ENCODE assay signal across 16 mouse cellular contexts in the genomic region with DNA sequence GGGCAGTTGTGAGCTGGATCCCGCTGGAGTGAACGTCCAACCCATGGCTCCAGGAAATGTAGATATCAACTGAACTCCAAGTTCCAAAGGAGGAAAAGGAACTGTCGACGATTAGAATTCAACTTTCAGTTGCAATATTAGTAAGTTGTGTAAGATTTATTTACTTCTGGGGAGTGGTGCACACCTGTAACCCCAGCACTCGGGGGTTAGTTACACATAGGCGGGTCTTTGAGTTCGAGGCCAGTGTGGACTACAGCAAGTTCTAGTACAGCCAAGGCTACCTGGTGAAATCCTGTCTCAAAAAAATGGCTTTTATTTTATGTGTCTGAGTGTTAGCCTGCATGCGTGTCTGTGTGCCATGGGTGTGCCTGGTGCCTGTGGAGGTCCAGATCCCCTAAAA.
"Had no signal": no experiment of that assay in that cellular context is flagged by ENCODE, and none has a peak within 500 bp of the region (broad histone marks: within the 10 kb centered on the region; RNA-seq: fewer than 3 reads in every experiment).

No protein-coding gene starts in this region.

- H3K27ac ChIP-seq: liver, embryonic 13.5 days; liver, embryonic 15.5 days; midbrain, embryonic 10.5 days; midbrain, embryonic 13.5 days; midbrain, embryonic 15.5 days; neural tube, embryonic 12.5 days; stomach, embryonic 15.5 days had no signal

- H3K9me3 ChIP-seq: liver, embryonic 13.5 days; liver, embryonic 15.5 days; midbrain, embryonic 10.5 days; midbrain, embryonic 15.5 days; stomach, embryonic 15.5 days had no signal

- H3K27me3 ChIP-seq: liver, embryonic 15.5 days; midbrain, embryonic 13.5 days; midbrain, embryonic 15.5 days; neural tube, embryonic 12.5 days; stomach, embryonic 15.5 days had no signal

- DNase-seq: liver, embryonic 13.5 days; lung, adult 18-20 months; lung, embryonic 14.5 days; lung, postnatal 10 days; lung, postnatal 4 days; right cerebral cortex, postnatal 14 days; spleen, adult 18-20 months; thymus, adult 2 months; thymus, postnatal 25 days; thymus, postnatal 4 days had no signal

- H3K36me3 ChIP-seq: liver, embryonic 15.5 days had no signal

- H3K4me2 ChIP-seq: liver, embryonic 13.5 days; liver, embryonic 15.5 days; lung, embryonic 14.5 days; midbrain, embryonic 13.5 days; midbrain, embryonic 15.5 days; neural tube, embryonic 12.5 days; stomach, embryonic 15.5 days had no signal

- H3K9ac ChIP-seq: liver, embryonic 13.5 days; liver, embryonic 15.5 days; lung, embryonic 14.5 days; midbrain, embryonic 15.5 days; neural tube, embryonic 12.5 days; stomach, embryonic 15.5 days had no signal

- ATAC-seq: midbrain, embryonic 13.5 days; midbrain, embryonic 15.5 days had no signal

- H3K4me3 ChIP-seq: liver, embryonic 13.5 days; liver, embryonic 15.5 days; midbrain, embryonic 10.5 days; midbrain, embryonic 13.5 days; midbrain, embryonic 15.5 days; neural tube, embryonic 12.5 days; stomach, embryonic 15.5 days had no signal

- H3K4me1 ChIP-seq: liver, embryonic 13.5 days; midbrain, embryonic 13.5 days; midbrain, embryonic 15.5 days; neural tube, embryonic 12.5 days; stomach, embryonic 15.5 days had no signal
